Mouse (Mus musculus) ovary, postnatal 14 days (tissue): ENCODE results near the gene 1700123L14Rik.
"Not testable (repeated sequence)": the region's sequence is repeated elsewhere in the genome, so short reads cannot be mapped to it uniquely, and the experiment has no call there.

Experiments
- DNase-seq: peaks from one replicate; pipeline ENCODE4 v3.0.0; 2022; ENCODE audit warnings: low spot score

Gene 1700123L14Rik

DNA sequence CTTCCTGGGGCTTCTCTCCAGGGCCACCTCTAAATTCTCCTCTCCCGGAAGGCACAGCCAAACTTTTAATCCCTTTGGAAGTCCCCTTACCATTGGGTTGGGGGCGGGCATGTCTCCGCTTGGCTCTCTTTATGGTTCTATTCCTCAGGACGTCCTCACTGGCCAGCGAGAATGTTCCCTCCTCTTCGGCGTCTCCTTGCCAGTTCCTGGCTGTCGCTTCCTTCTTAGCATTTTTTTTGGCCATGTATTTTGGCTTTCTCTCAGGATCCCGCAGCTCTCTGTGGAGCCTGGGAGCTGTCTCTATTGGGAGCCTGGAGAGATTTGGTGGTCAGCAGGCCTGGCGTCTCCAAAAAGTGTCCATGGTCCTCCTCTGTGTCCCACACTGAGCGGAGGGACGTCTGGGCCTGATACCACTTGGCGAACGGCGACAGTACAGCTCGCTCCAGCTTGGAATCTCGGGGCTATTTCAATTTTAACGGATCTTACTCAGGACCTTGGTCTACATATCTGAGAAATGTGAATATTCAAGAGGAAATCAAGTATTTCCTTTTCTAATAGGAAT lies at the start of gene 1700123L14Rik:
Gene 1700123L14Rik, minus strand, starts transcription at position 426 of the 562 bp plus-strand sequence.
- no peak for DNase-seq

DNA sequence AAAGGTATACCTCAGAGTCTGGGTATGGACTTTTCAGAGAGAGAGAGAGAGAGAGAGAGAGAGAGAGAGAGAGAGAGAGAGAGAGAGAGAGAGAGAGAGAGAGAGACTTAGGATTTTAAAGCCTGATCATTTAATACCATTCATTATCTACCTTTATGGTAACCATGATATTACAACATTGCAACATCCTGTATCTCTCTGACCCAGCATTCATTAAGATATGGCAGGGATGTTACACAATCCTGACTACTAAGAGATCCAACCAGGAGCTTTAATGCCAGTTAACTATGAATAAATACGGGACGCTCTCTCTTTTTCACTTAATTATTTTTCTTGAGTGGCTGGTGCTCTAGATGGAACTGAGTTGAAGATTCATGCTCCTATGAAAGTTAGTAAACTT lies 39.4 kb upstream of the 1700123L14Rik start:
- no peak for DNase-seq

- DNase-seq: not testable (repeated sequence)
These were observed 32.9 kb upstream of the 1700123L14Rik start for GRCm38 (mm10) chr6:96198991-96199390.

DNA sequence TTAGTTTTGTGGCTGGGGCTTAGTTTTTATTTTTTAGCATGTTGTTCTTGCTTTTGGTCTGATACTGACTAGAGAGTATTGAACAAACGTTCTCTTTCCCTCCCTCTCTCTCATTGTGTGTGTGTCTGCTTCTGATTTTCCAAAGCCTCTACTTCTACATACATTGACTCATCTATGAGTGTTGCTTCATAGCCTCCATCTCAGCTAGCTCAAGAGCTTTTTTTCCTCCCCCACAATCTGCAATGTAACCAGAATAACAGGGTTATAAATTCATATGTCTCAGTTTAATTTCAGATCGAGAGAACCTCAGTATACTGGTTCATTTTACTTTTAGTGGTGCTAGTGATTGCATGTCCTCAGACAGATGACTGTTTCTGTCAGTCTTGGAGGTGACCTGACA lies 20.5 kb upstream of the 1700123L14Rik start:
- no peak for DNase-seq

DNA sequence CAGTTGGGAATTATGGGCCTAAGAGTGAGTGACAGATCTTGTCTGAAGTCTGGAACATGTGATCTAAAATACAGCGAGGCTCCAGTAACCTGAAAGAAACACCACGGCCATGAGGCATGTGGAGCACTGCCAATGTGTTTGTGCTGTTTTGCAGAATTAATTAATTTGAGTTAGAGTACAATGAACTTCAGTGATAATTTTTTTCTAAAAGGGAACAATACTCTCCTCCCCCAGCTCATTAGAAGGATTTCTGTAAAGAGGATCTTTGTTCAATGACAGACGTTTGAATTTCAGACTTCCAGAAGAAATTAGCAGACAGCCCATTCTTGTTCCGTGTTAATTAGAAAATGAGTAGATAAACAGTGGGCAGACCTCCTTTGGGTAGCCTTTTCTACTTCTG lies 17.3 kb upstream of the 1700123L14Rik start:
- no peak for DNase-seq

DNA sequence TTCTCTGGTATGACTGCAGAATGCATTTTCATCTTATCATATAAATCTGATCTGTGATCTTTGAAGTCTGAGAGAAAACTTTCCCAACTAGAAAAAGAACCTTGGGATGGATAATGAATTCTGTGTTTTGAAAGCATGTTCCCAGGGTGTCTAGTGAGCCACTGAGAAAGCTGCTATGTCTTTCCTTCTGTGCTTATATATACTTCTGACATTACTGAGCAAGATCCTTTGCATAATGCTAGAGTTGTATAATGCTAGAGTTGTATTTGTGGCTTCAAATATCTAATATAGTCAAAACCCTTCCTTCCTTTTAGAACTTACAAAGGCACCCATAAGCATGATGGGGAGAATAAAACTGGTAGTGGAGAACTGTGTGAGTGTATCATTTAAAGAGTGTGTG lies 12.5 kb upstream of the 1700123L14Rik start:
- no peak for DNase-seq

- no peak for DNase-seq
These were observed 7.6 kb upstream of the 1700123L14Rik start for GRCm38 (mm10) chr6:96173681-96174080.

DNA sequence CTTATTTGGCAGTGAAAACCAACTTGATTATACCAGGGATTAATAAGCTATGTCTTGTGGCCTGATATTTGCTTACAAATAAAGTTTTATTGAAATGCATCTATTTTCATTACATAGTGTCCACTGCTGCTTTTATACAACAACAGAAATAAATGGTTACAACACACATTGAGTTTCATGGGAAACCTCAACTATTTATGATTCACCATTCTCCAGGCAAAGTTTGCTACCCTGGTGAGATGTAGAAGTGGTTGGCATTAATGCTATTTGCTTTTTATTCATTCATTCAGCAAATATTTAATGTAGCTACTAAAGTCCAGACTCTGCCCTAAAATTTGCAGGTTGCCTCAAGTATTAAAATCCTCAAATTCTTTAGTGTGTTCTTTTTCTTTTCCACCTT lies 988 bp upstream of the 1700123L14Rik start:
- no peak for DNase-seq

DNA sequence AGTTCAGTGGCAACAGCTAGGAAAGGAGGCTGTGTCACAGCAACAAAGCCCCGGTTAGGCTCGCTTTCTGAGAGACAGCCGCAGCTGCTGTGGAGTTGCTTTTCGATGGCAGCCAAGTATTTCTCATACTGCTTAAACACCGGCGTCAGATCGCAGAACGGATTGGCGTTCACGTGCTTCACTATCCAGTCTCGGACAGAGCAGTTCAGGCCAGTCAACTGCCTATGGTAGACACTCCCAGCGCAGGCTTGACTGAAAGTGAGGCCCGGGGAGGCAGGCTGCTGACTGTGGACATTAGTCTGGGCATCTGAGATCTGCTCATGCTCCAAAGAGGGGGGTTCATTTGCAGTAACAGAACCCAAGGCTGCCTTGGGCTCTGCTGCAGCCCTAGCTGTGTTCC lies 640 bp downstream of the 1700123L14Rik start:
- no peak for DNase-seq

DNA sequence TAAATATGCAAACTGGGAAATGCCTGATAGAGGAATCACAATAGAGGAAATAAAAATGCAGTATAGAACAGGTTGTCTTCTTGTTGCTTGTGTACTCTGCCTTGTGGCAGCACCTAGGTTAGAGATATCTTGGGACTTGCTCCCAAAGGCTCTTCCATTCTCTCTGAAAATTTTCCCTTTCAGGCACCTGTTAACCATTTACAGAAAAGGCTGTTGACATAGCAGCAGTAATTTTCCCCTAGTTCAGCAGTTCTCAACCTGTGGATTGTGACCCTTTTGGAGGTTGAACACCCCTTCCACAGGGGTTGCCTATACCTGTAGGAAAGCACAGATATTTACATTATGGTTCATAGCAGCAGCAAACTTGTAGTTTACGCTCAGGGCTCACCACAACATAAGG lies 22.7 kb downstream of the 1700123L14Rik start:
- DNase-seq: no peak

DNA sequence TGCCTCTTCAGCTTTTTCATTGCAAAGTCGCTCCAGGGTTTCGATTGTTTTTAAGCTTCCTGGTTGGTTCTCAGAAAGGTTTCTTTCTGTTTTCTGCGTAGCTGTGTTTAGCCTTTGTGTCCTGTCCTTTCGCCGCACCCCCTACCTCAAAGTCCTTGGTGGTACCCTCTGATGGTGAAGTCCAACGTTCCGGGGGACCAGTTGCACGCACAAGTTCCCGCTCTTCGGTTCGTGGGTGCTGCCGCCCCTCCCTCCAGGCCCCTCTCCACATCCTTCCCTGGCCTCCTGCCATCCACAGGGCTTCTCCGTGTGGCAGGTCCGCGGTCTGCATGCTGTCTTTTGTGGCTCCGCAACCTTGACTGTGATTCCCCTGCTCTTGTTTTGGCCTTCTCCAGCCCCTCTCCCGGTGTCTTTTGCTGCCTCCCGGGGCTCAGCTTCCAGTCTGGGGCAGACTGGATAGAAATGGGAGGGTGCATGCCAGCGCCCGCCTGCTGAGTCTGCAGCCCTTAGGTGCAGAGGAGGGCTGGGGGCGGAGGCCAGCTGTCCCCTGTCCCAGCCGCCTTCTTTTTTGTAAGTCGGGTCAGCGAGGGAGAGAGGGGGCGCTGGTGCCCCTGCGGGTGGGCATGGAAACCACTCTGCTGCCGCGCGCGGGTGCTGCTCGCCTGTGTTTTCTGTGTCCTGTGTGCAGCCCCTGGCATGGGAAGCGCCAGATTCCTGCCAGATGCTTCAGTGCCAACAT lies 49.3 kb downstream of the 1700123L14Rik start:
- peak; percentile 13 for DNase-seq

- DNase-seq: no peak
These were observed 49.9 kb downstream of the 1700123L14Rik start for GRCm38 (mm10) chr6:96116148-96116533.
